Mouse (Mus musculus) gastrocnemius, postnatal 10 days (tissue): ENCODE results near the gene Ip6k3. TPM values are rescaled to one million over a fixed set of nuclear protein-coding genes. Genes with fewer than 3 reads are reported as not detected.
A peak's percentile ranks its signal among the peaks of the same experiment; 100 is the strongest.

Source experiments
- DNase-seq: peaks from one replicate; pipeline ENCODE4 v3.0.0; 2021; ENCODE audit warnings: mixed read lengths
- total RNA-seq, 2 experiments: library from RNA; stranded (reverse); gene quantifications; 2 replicates each; pipeline ENCODE4 v1.2.3; 2021

Ip6k3 gene
- total RNA-seq, 2 experiments from 2014 or later, result 63.5 to 81.2 TPM

DNA sequence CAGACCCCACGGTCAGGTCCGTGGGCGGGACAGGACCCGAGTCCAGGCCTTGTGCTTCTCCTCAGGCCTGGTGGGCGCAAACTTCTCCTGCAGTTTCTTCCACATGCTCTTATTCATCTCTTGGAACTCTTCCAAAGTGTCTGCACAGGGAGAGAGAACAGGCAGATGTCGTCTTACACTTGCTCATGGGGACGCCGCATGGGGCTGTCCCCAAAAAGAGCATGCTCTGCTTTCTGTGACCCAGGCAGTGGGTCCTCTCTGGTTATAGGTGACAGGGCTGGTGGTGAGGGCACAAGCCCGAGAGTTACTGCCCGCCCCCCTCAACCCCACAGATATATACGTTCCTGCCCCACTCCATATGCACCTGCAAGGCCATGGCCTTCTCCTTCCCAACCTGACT is 44.9 kb downstream of the Ip6k3 start:
- no peak for DNase-seq

DNA sequence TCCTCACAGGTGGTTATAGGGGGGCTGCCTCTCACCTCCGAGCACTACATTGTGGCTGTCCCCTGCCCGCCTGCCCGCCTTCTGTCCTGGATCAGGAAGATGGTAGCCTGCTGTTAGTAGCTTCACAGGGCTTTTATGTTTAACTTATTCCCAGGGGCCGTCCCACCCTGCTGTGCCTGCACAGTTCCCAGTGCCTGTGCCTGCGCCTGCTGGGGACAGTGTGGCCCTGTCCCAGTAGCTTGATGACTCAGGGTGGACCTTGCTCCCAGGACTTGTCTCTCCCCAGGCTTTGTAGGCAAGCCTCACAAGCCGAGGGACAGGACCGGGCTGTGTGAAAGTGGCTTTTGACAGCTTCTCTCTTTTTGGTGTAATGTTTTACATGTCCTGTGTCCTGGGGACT is 45.8 kb downstream of the Ip6k3 start:
- no peak for DNase-seq

DNA sequence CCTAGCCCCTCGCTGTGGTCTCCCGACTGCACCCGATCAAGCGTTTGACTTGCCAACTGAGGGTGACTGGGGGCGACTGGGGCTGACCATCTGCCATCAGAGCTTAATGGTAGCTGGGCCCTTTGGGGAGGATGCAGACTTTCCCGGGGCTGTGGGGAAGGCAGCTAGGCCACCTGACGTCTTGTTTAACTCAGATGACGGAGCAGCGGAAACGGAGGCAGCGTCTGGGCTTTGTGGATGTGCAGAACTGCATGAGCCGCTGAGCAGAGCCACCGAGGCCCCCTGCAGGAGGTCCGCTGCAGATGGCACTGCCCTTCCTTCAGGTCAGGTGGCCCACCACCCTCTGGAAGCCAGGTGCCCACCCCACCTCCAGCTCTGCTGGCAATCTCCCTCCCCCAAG is 46.3 kb downstream of the Ip6k3 start:
- DNase-seq, result no peak

DNA sequence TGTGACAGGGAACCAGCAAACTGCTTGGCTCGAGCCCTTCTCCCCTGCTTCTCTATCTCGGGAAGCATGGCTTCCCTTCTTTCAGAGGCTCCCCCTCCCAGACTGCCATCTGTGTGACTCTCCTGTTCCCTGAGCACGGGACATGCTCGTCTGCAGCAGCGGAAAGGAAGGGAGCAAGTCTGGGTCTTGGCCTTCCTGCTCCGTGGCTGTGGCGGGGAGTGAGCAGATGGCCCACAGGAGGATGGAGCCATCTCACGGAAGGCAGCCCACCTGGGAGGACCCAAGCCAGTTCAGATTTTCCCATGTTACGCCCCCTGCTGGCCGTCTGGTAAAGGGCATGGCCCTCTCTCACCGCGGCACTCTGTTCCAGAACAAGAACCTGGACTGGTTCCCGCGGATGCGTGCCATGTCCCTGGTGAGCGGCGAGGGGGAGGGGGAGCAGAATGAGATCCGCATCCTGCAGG is 47.0 kb downstream of the Ip6k3 start:
- peak; percentile 87 for DNase-seq

DNA sequence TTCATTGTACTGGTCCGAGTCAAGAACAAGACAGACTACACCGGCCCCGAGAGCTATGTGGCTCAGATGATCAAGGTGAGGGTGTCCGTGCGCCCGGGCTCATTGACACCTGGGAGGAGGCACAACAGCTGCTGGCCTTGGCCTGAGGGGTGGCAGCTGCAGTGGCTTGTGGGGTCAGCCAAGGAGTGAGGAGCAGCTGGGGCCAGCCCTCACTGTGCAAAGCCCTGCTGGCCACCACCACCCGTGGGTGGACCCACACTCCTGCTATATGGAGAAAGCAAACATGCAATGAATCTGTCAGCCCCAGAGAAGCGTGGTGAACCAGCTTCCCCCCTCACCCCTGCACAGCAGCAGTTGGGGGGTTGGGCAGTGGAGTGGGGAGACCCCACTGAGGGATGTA is 47.6 kb downstream of the Ip6k3 start:
- DNase-seq, result peak; percentile 43

DNA sequence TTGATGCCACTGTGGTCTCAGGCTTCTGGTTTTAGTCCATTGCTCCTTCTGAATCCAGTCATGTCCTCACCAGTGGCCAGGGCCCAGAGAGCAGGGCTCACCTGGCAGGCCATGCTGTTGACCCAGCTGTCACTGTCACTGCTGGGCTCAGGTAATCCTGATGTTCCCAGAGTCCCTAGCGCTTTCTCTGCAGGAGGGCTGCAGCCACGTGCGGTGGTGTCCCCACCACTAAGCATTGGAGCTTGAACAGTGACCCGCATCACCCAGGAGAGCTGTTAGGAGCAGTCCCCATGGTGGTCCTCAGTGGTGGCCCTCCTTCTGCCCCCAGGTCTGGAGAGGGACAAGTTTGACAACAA is 48.1 kb downstream of the Ip6k3 start:
- DNase-seq, result no peak

DNA sequence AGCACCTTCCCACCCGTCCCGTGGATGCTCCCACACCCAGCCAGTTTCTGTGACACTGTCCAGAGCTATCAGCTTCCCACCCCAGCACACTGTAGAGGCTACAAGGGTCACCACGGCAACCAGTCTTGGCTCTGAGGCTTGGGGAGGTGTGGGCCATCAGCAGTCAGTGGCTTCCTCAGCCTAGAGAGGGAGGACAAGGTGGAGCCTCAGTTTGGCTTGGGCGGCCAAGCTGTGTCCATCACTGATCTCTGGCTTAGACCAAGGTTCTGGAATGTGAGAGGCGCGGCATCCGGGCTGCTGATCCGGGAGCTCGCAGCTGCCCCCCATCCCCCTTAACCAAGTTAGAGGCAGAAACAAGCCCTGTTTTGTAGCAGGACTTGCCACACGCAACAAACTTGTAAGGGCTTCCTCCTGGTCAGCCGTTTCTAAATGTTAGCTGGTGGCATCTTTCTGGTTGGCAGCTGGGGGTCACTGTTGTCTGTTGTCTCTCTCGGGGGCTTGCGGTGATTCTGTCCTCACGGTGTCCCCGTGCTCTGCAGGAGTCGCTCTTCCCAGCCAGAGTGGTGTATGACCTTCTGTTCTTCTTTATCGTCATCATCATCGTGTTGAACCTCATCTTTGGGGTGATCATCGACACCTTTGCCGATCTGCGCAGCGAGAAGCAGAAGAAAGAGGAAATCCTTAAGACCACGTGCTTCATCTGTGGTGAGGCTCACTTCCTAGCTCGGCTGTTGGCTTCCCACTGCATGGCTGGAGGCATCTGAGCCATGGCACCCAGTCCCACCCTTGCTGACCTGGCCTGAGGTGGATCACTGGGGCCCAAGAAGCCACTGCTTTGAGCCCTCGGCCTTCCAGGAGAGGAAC is 48.7 kb downstream of the Ip6k3 start:
- peak; percentile 38 for DNase-seq

DNA sequence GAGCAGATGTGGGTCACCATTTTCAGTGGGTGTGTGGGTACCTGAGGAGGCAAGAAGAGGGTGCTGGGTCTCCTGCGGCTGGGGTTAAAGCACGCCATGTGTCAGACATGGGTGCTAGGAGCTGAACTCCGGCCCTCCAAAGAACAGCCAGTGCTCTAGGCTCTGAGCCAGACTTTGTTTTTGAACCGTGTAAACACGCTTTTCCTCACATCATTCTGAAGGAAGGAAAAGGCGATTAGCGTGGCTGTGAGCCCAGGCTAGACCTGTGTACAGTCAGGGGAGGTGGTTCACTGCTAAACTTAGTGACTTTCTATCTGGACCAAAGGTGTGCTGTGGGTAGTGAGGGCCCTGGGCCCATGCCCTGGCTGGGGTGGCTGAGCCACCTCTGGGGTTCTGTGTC is 57.5 kb downstream of the Ip6k3 start:
- DNase-seq, result no peak

DNA sequence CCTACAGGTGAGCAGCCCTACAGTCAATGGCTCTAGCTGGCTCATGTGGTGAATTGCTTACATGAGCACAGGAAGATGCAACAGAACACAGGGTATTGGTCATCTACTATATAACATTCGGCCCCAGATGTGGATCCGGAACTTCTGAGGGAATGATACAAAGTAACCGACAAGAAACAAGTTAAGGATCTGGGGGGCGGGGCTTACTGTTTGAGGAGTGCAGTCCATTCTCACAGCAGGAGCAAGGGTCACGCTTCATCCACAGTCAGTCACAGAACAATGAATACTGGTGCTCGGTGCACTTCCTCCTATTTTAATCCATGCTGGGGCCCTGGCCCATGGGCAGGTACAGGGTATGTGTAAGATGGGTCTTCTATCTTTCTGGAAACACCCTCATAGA is 59.7 kb downstream of the Ip6k3 start:
- no peak for DNase-seq

DNA sequence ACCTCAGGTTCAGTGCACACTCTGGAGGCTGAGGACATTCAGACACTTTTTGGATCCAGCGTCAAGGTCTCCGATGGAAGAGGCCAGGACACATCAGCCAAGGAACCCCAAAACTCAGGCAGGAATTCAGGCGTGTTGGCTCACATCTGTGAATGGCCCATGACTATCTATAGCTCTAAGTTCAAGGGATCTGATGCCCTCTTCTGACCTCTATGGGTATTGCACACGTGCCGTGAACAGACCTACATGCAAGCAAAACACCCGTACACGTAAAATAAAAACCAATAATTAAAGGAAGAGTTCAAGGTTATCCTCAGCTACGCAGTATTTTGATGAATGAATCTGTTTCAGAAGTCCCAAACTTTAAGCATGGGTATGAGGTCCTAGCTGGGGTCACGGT is 60.9 kb downstream of the Ip6k3 start:
- no peak for DNase-seq

DNA sequence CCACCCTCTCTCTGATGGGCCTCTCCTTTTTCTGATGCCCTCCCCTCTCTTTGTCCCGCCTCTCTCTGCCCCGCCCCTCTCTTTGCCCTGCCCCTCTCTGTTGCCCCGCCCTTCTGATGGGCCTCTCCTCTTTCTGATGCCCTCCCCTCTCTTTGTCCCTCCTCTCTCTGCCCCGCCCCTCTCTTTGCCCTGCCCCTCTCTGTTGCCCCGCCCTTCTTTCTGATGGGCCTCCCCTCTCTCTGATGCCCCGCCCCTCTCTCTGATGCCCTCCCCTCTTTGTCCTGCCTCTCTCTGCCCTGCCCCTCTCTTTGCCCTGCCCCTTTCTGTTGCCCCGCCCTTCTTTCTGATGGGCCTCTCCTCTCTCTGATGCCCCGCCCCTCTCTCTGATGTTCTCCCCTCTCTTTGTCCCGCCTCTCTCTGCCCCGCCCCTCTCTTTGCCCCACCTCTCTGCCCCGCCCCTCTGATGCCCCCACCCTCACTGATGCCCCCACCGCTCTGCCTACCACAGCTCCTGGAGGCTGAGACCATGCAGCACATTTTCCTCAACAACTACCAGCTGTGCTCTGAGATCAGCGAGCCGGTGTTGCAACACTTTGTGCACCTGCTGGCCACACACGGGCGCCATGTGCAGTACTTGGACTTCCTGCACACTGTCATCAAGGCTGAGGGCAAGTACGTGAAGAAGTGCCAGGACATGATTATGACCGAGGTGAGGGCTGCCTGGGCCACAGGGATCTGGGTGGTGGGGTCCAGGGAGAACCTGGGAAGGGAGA is 61.7 kb downstream of the Ip6k3 start:
- no peak for DNase-seq

DNA sequence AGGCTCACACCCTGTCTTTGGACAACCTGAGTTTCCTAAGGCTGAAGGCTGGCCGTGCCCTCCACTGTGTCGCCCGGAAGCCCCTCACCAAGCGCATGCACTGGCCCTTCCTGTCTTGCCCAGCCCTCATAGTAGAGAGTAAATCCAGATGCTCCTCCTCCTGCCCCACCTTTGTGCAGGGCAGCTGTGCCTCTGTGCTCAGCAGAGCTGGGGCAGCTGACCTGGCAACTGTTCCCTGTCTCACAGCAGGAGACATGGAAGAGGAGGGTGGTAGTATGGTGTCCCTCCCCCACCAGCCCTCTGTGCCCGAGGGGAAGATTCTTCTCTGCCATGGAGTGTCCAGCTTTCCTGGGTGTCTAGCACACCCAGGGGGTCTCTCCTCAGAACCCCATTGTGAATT is 65.9 kb downstream of the Ip6k3 start:
- no peak for DNase-seq

DNA sequence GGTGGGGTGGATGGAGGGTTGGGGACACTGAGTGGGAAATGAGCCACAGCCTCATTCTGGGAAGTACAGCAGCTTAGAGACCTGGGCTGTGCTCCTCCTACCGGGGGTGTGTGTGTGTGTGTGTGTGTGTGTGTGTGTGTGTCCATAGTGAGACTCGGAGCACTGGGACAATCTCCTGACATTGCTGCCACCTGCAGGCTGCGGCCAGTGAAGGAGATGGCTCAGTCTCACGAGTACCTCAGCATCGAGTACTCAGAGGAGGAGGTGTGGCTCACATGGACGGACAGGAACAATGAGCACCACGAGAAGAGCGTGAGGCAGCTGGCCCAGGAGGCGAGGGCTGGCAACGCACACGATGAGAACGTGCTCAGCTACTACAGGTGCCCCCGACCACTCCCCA is 71.9 kb downstream of the Ip6k3 start:
- no peak for DNase-seq

Other genes starting within 250 kb of the Ip6k3 start
- gene Phf1, start 234.7 kb downstream of the Ip6k3 start, total RNA-seq, result 1 to 10 TPM; 5.1 to 8.1 TPM
- gene Cuta, start 228.2 kb downstream of the Ip6k3 start, total RNA-seq, result 10 to 100 TPM; 87.9 to 91.1 TPM
- gene Syngap1, start 226.5 kb downstream of the Ip6k3 start, total RNA-seq, result 10 to 100 TPM in 1 of 2 experiments, 1 to 10 TPM in 1; 8.2 to 11.8 TPM
- 1 to 10 TPM; 2.7 to 3.9 TPM for gene Zbtb9, start 194.6 kb downstream of the Ip6k3 start, total RNA-seq
- gene Bak1, start 138.8 kb downstream of the Ip6k3 start, total RNA-seq, result 10 to 100 TPM; 26.5 to 30.5 TPM
- gene Itpr3, start 110.5 kb downstream of the Ip6k3 start, total RNA-seq, result 1 to 10 TPM; 6.3 to 7.2 TPM
- gene Uqcc2, start 33.9 kb downstream of the Ip6k3 start, total RNA-seq, result 100 to 1,000 TPM; 300 to 343 TPM
- 10 to 100 TPM; 23.2 to 30.1 TPM for gene Lemd2, start 36.7 kb upstream of the Ip6k3 start, total RNA-seq